In the genomic region with DNA sequence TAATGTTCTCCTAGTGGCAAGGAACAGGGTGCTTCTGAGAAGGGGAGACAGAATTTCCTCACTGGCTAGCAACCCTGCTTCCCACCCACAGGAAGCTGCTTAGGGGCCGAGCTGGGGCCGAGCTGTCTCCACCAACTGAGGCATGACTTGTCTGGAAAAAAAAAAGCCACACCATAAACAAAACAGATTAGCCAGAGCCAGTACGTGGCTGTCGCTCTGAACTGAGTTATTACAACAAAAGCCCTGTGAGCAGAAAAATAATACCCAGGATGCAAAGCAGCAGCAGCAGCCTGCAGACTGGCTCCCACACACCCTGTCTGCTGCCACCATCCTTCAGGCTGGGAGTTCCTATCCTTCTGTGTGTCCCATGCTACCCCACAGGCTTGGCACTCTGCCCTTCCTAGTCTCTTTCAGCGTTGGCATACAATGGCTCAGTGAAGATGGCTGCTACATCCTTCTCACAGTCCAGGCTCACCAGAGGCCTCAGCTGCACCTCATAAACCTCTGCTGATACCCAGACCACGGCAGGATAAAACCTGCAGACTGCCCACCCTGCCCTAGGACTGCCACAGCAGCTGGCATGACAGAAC, we compare ENCODE assay signal across 9 mouse cellular contexts. TPM values are rescaled to one million over a fixed set of nuclear protein-coding genes. Genes with fewer than 3 reads are reported as not detected.
DNase-seq lines count a peak whose midpoint lies in the region; ATAC-seq and TF ChIP-seq lines count a peak whose summit lies in the region.
"Had no signal": no experiment of that assay in that cellular context is flagged by ENCODE, and none has a peak within 500 bp of the region (broad histone marks: within the 10 kb centered on the region; RNA-seq: fewer than 3 reads in every experiment).

No protein-coding gene starts in this region.

- H3K36me3 ChIP-seq in lung, embryonic 14.5 days (ENCODE audit: insufficient read depth): no peaks in the 10 kb centered on the region
- no peaks in the 10 kb centered on the region for H3K36me3 ChIP-seq in embryonic facial prominence, embryonic 13.5 days

- 21% methylated on average over 6 of the region's 6 CpGs for WGBS in lung, embryonic 14.5 days
- 22% methylated on average over 6 of the region's 6 CpGs for WGBS in lung, adult 2 months
- 33% methylated on average over 6 of the region's 6 CpGs for WGBS in embryonic facial prominence, embryonic 13.5 days
- 14% methylated on average over 6 of the region's 6 CpGs for WGBS in olfactory bulb, adult 2 months

- H3K9ac ChIP-seq in lung, embryonic 14.5 days: peak overlapping the region; percentile 16; the same call in 1 of the 2 replicates
- no peak overlapping the region for H3K9ac ChIP-seq in embryonic facial prominence, embryonic 13.5 days

- H3K27me3 ChIP-seq in lung, embryonic 14.5 days (ENCODE audit: insufficient read depth, low read length): no peaks in the 10 kb centered on the region
- peaks cover 15% of the 10 kb centered on the region for H3K27me3 ChIP-seq in embryonic facial prominence, embryonic 13.5 days
- H3K27me3 ChIP-seq: Patski had no signal

- no peak for TF ChIP-seq POLR2A in lung, adult 2 months (IDR thresholded peaks at IDR 0.05; ENCODE audit: borderline replicate concordance, extremely low read depth, low read depth, low read length)
- TF ChIP-seq POLR2A in olfactory bulb, adult 2 months (IDR thresholded peaks at IDR 0.05; ENCODE audit: insufficient read depth, low read depth, low read length): no peak

- peak overlapping the region; percentile 77 for H3K27ac ChIP-seq in lung, embryonic 14.5 days (ENCODE audit: low read depth)
- peak overlapping the region; percentile 60 for H3K27ac ChIP-seq in embryonic facial prominence, embryonic 13.5 days
- peak overlapping the region; percentile 69 for H3K27ac ChIP-seq in olfactory bulb, adult 2 months (ENCODE audit: insufficient read depth, low read depth, low read length)

- H3K9me3 ChIP-seq in lung, embryonic 14.5 days (ENCODE audit: low read depth, low read length): no peaks in the 10 kb centered on the region
- no peaks in the 10 kb centered on the region for H3K9me3 ChIP-seq in embryonic facial prominence, embryonic 13.5 days

- intact Hi-C loops in heart, postnatal 14 days (cut with DNase I): no loop called here
- intact Hi-C loops in gastrocnemius, postnatal 36 days (cut with DNase I): no loop called here

- H3K4me3 ChIP-seq in lung, embryonic 14.5 days (ENCODE audit: low read depth, low read length): no peak overlapping the region
- no peak overlapping the region for H3K4me3 ChIP-seq in lung, adult 2 months (replicated peaks; ENCODE audit: extremely low read depth, low read depth, low read length)
- no peak overlapping the region for H3K4me3 ChIP-seq in embryonic facial prominence, embryonic 13.5 days
- H3K4me3 ChIP-seq in olfactory bulb, adult 2 months (ENCODE audit: insufficient read depth, low read depth, low read length): no peak overlapping the region

- H3K4me1 ChIP-seq in lung, embryonic 14.5 days (ENCODE audit: insufficient read depth): peaks cover 11% of the 10 kb centered on the region
- peaks cover 2% of the 10 kb centered on the region; the same call in 1 of the 2 replicates for H3K4me1 ChIP-seq in lung, adult 2 months (ENCODE audit: control insufficient read depth, insufficient read depth, low read length)
- H3K4me1 ChIP-seq in embryonic facial prominence, embryonic 13.5 days: peaks cover 40% of the 10 kb centered on the region
- peaks cover 51% of the 10 kb centered on the region for H3K4me1 ChIP-seq in olfactory bulb, adult 2 months (ENCODE audit: control insufficient read depth, insufficient read depth, low read length)

- DNase-seq in lung, embryonic 14.5 days: peak; percentile 75
- no peak for DNase-seq in lung, adult 2 months
- DNase-seq in layer of hippocampus, postnatal 14 days (ENCODE audit: low spot score in 2 of 2): peak; percentile 70 to 83
- no peak for DNase-seq in heart, postnatal 14 days
- no peak for DNase-seq in embryo, embryonic 11 days
- no peak for DNase-seq in gastrocnemius, postnatal 36 days

- ATAC-seq in lung, embryonic 14.5 days (ENCODE audit: insufficient read depth): peak; percentile 35
- no peak for ATAC-seq in embryonic facial prominence, embryonic 13.5 days (ENCODE audit: insufficient number of reproducible peaks, insufficient read depth, low FRiP score, low TSS enrichment, low read depth)
- ATAC-seq: Patski had no signal

- no peak for TF ChIP-seq CTCF in lung, embryonic 14.5 days (IDR thresholded peaks at IDR 0.05; ENCODE audit: low read depth)
- no peak for TF ChIP-seq CTCF in lung, adult 2 months (IDR thresholded peaks at IDR 0.05; ENCODE audit: insufficient read depth, low read length)
- no peak for TF ChIP-seq CTCF in olfactory bulb, adult 2 months (IDR thresholded peaks at IDR 0.05; ENCODE audit: insufficient read depth, low read depth, low read length)

- H3K4me2 ChIP-seq in lung, embryonic 14.5 days: no peak overlapping the region
- 0 out of 2 replicates have a peak overlapping the region, but pooled peaks have one; percentile 0 for H3K4me2 ChIP-seq in embryonic facial prominence, embryonic 13.5 days

RNA-seq across cellular contexts. Expression of gene Ccdc187, which starts 2.3 kb away (rescaled TPM):
- polyA plus RNA-seq in lung, embryonic 14.5 days (2014; fragmentation: Nextera tagmentation; extraction: Ambion mirVana): 0.28 and 0.36 TPM in 2 replicates
- 6.6 and 7.9 TPM in 2 replicates for polyA plus RNA-seq in lung, adult 2 months (2012; rRNA removed)
- 0.10 and 0.28 TPM in 2 replicates for polyA plus RNA-seq in embryonic facial prominence, embryonic 13.5 days (2015; fragmentation: Nextera tagmentation; extraction: Ambion mirVana)
- 1 to 10 TPM in 1 of 2 experiments, under 1 TPM in 1; 0.60 to 1.2 TPM for total RNA-seq in layer of hippocampus, postnatal 14 days (2021)
- not detected in 2 replicates for polyA plus RNA-seq in olfactory bulb, adult 2 months (2012; ENCODE audit: insufficient read depth, insufficient read length, low replicate concordance, missing spikeins)
- under 1 TPM; 0.10 to 0.17 TPM for total RNA-seq in heart, postnatal 14 days (2021)
- under 1 TPM in 1 of 2 experiments, not detected in 1; 0.03 TPM for total RNA-seq in gastrocnemius, postnatal 36 days (2021)

RNA-seq across cellular contexts. Expression of gene Gpsm1, which starts 18.6 kb away (rescaled TPM):
- 37.9 and 40.5 TPM in 2 replicates for polyA plus RNA-seq in lung, embryonic 14.5 days (2014; fragmentation: Nextera tagmentation; extraction: Ambion mirVana)
- 49.9 and 56.2 TPM in 2 replicates for polyA plus RNA-seq in lung, adult 2 months (2012; rRNA removed)
- 54.8 and 57.0 TPM in 2 replicates for polyA plus RNA-seq in embryonic facial prominence, embryonic 13.5 days (2015; fragmentation: Nextera tagmentation; extraction: Ambion mirVana)
- 10 to 100 TPM; 48.4 to 57.6 TPM for total RNA-seq in layer of hippocampus, postnatal 14 days (2021)
- 357 TPM in 1 of 2 replicates, not detected in the other for polyA plus RNA-seq in olfactory bulb, adult 2 months (2012; ENCODE audit: insufficient read depth, insufficient read length, low replicate concordance, missing spikeins)
- total RNA-seq in heart, postnatal 14 days (2021): 100 to 1,000 TPM; 200 to 237 TPM
- total RNA-seq in gastrocnemius, postnatal 36 days (2021): 1 to 10 TPM; 2.1 to 2.9 TPM

RNA-seq across cellular contexts. Expression of gene Dnlz, which starts 55.2 kb away (rescaled TPM):
- polyA plus RNA-seq in lung, embryonic 14.5 days (2014; fragmentation: Nextera tagmentation; extraction: Ambion mirVana): 29.1 and 32.1 TPM in 2 replicates
- polyA plus RNA-seq in lung, adult 2 months (2012; rRNA removed): 16.3 and 16.4 TPM in 2 replicates
- 31.4 and 32.1 TPM in 2 replicates for polyA plus RNA-seq in embryonic facial prominence, embryonic 13.5 days (2015; fragmentation: Nextera tagmentation; extraction: Ambion mirVana)
- 10 to 100 TPM; 25.9 TPM for total RNA-seq in layer of hippocampus, postnatal 14 days (2021)
- polyA plus RNA-seq in olfactory bulb, adult 2 months (2012; ENCODE audit: insufficient read depth, insufficient read length, low replicate concordance, missing spikeins): not detected in 2 replicates
- 10 to 100 TPM; 15.5 to 16.3 TPM for total RNA-seq in heart, postnatal 14 days (2021)
- total RNA-seq in gastrocnemius, postnatal 36 days (2021): 10 to 100 TPM; 18.2 to 19.5 TPM

RNA-seq across cellular contexts. Expression of gene Qsox2, which starts 59.4 kb away (rescaled TPM):
- polyA plus RNA-seq in lung, embryonic 14.5 days (2014; fragmentation: Nextera tagmentation; extraction: Ambion mirVana): 25.8 and 26.1 TPM in 2 replicates
- polyA plus RNA-seq in lung, adult 2 months (2012; rRNA removed): 20.4 and 24.5 TPM in 2 replicates
- 14.6 and 18.3 TPM in 2 replicates for polyA plus RNA-seq in embryonic facial prominence, embryonic 13.5 days (2015; fragmentation: Nextera tagmentation; extraction: Ambion mirVana)
- total RNA-seq in layer of hippocampus, postnatal 14 days (2021): 10 to 100 TPM; 20.8 to 21.8 TPM
- polyA plus RNA-seq in olfactory bulb, adult 2 months (2012; ENCODE audit: insufficient read depth, insufficient read length, low replicate concordance, missing spikeins): not detected in 2 replicates
- 10 to 100 TPM; 13.8 to 16.1 TPM for total RNA-seq in heart, postnatal 14 days (2021)
- 1 to 10 TPM; 3.0 to 3.9 TPM for total RNA-seq in gastrocnemius, postnatal 36 days (2021)

Comparison
In these comparisons a context has a peak if more than half of its experiments do, and no peak if none do; other contexts are left out.
1. DNase-seq: peak in lung, embryonic 14.5 days (single experiment) and layer of hippocampus, postnatal 14 days (2 of 2); none in lung, adult 2 months (single experiment), heart, postnatal 14 days (0 of 2), embryo, embryonic 11 days (single experiment) and gastrocnemius, postnatal 36 days (0 of 2).
2. RNA of gene Dnlz, which starts 55.2 kb away (polyA plus RNA-seq): 29.1 to 32.1 TPM in lung, embryonic 14.5 days, 31.4 to 32.1 TPM in embryonic facial prominence, embryonic 13.5 days and 16.3 to 16.4 TPM in lung, adult 2 months; not detected in olfactory bulb, adult 2 months; every median in the first group is over 10 times any median in the second.
3. Peak in every context shown above with its lines, with median percentiles within 50 percentile points of each other: H3K27ac ChIP-seq.